Mouse (Mus musculus): ENCODE measurements around the gene Crocc2. TPM values are rescaled to one million over a fixed set of nuclear protein-coding genes. Genes with fewer than 3 reads are reported as not detected.

The Crocc2 gene
- polyA plus RNA-seq, 1 experiment from 2014 or later = 0.31 TPM

Small RNA genes lying within 50 kb of the gene (microRNA-seq; reads per million reads assigned to microRNA genes)
- gene Mir6901 = not detected

Other genes with a start within 250 kb of the Crocc2 start
- 14.9 and 15.8 TPM in 2 replicates for gene Capn10, start 234.3 kb upstream of the Crocc2 start, polyA plus RNA-seq (2015; fragmentation: Nextera tagmentation; extraction: Ambion mirVana)
- 0.14 and 0.48 TPM in 2 replicates for gene Gpr35, start 217.9 kb upstream of the Crocc2 start, polyA plus RNA-seq (2015; fragmentation: Nextera tagmentation; extraction: Ambion mirVana)
- not detected in 2 replicates for gene Aqp12, start 162.4 kb upstream of the Crocc2 start, polyA plus RNA-seq (2015; fragmentation: Nextera tagmentation; extraction: Ambion mirVana)
- 9.7 and 10.8 TPM in 2 replicates for gene Kif1a, start 66.8 kb upstream of the Crocc2 start, polyA plus RNA-seq (2015; fragmentation: Nextera tagmentation; extraction: Ambion mirVana)
- 0.27 TPM in 1 of 2 replicates, not detected in the other for gene Agxt, start 33.5 kb upstream of the Crocc2 start, polyA plus RNA-seq (2015; fragmentation: Nextera tagmentation; extraction: Ambion mirVana)
- gene 2310007B03Rik, start 7.8 kb upstream of the Crocc2 start, polyA plus RNA-seq (2015; fragmentation: Nextera tagmentation; extraction: Ambion mirVana) = 0.12 and 0.24 TPM in 2 replicates
- 3.8 and 5.0 TPM in 2 replicates for gene Sned1, start 67.1 kb downstream of the Crocc2 start, polyA plus RNA-seq (2015; fragmentation: Nextera tagmentation; extraction: Ambion mirVana)
- 19.9 and 21.8 TPM in 2 replicates for gene Mterf4, start 137.2 kb downstream of the Crocc2 start, polyA plus RNA-seq (2015; fragmentation: Nextera tagmentation; extraction: Ambion mirVana)
- 49.2 and 51.8 TPM in 2 replicates for gene Ppp1r7, start 174.1 kb downstream of the Crocc2 start, polyA plus RNA-seq (2015; fragmentation: Nextera tagmentation; extraction: Ambion mirVana)
- 7.5 and 7.6 TPM in 2 replicates for gene Pask, start 174.8 kb downstream of the Crocc2 start, polyA plus RNA-seq (2015; fragmentation: Nextera tagmentation; extraction: Ambion mirVana)
- gene Ano7, start 205.2 kb downstream of the Crocc2 start, polyA plus RNA-seq (2015; fragmentation: Nextera tagmentation; extraction: Ambion mirVana) = 0.60 and 0.75 TPM in 2 replicates